Mouse (Mus musculus) embryonic fibroblast, embryonic 13.5 days (primary cell): ENCODE data around the gene 2010109A12Rik.

Experiments used
- CTCF ChIP-seq: IDR thresholded peaks from 2 replicates; pipeline ENCODE4 v1.5.1; 2011; ENCODE audit warnings: mild to moderate bottlenecking, control low read depth, low read length, moderate library complexity, borderline replicate concordance; ENCODE audit not compliant: insufficient read depth
- POLR2A ChIP-seq: IDR thresholded peaks from 2 replicates; pipeline ENCODE4 v1.6.1; 2011; ENCODE audit warnings: low read depth, mild to moderate bottlenecking, control low read depth, low read length, moderate library complexity

DNA sequence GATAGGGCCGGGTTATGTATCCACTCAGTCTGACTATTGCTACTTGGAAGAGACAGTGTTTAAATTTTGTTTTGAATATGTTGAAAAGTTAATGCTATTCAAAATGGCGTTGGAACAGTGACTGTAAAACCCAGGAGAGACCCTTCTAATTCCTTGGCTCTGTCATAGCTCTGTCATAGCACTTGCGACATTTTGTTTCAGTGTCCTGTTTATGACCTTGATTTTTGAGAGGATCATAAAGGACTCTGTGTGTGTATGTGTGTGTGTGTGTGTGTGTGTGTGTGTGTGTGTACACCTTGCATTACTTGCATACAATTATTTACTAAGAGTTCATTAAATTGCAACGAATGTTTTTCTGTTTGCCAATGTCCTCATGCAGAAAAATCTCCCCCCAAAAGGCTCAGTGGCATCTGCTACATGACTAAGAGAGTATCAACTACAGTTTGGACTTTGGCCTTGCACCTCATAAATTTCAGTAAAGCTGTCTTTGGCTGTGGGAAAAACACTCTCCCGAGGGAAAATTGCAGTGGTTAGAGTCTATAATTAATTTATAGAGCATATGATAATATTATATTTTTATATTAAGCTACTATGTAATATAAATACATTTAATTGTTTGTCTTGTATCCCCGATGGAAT, 43.7 kb downstream of the 2010109A12Rik start:
- TF ChIP-seq POLR2A = no peak
- no peak for TF ChIP-seq CTCF
